Mouse (Mus musculus): Measurements from ENCODE around the gene Notch2. TPM values are rescaled to one million over a fixed set of nuclear protein-coding genes. Genes with fewer than 3 reads are reported as not detected.

Notch2 gene
- 43.0 and 48.7 TPM in 2 replicates for polyA plus RNA-seq (2012; rRNA removed)

GRCm38 (mm10) chr3:98013401-98014281 lies at the start of gene Notch2:
Gene Notch2 (plus strand): TSS chr3:98013527.
- under 1% methylated on average over 95 of the region's 95 CpGs for WGBS
- DNase-seq = peak; percentile 94

GRCm38 (mm10) chr3:97964878-97965353 lies 48.4 kb upstream of the Notch2 start:
- WGBS = 49% methylated on average over 14 of the region's 14 CpGs
- no peaks in the 10 kb centered on the region; the same call in 1 of the 2 replicates for H3K4me1 ChIP-seq (ENCODE audit: control insufficient read depth, insufficient read depth, low read length)
- DNase-seq = no peak
- TF ChIP-seq POLR2A (IDR thresholded peaks at IDR 0.05; ENCODE audit: borderline replicate concordance, extremely low read depth, low read depth, low read length) = no peak
- TF ChIP-seq CTCF (IDR thresholded peaks at IDR 0.05; ENCODE audit: insufficient read depth, low read length) = no peak
- no peak overlapping the region for H3K4me3 ChIP-seq (replicated peaks; ENCODE audit: extremely low read depth, low read depth, low read length)

More at GRCm38 (mm10) chr3:98013401-98014281, at the start of gene Notch2:
- peak within 1 kb of the TSS; percentile 89 for H3K4me3 ChIP-seq (replicated peaks; ENCODE audit: extremely low read depth, low read depth, low read length)
- TF ChIP-seq POLR2A (IDR thresholded peaks at IDR 0.05; ENCODE audit: borderline replicate concordance, extremely low read depth, low read depth, low read length) (peak; percentile 77), CTCF (IDR thresholded peaks at IDR 0.05; ENCODE audit: insufficient read depth, low read length) (no peak)
- H3K4me1 ChIP-seq (ENCODE audit: control insufficient read depth, insufficient read depth, low read length) = peaks cover 16% of the 10 kb centered on the region; the same call in 1 of the 2 replicates

- WGBS = 49% methylated on average over 2 of the region's 2 CpGs
- TF ChIP-seq CTCF (IDR thresholded peaks at IDR 0.05; ENCODE audit: insufficient read depth, low read length) (no peak), POLR2A (IDR thresholded peaks at IDR 0.05; ENCODE audit: borderline replicate concordance, extremely low read depth, low read depth, low read length) (no peak)
- peaks cover 7% of the 10 kb centered on the region for H3K4me1 ChIP-seq (ENCODE audit: control insufficient read depth, insufficient read depth, low read length)
- H3K4me3 ChIP-seq (replicated peaks; ENCODE audit: extremely low read depth, low read depth, low read length) = no peak overlapping the region
- DNase-seq = no peak
Observed at GRCm38 (mm10) chr3:97967627-97968026, 45.7 kb upstream of the Notch2 start.

- WGBS = 64% methylated on average over 2 of the region's 2 CpGs
- TF ChIP-seq CTCF (IDR thresholded peaks at IDR 0.05; ENCODE audit: insufficient read depth, low read length) (no peak), POLR2A (IDR thresholded peaks at IDR 0.05; ENCODE audit: borderline replicate concordance, extremely low read depth, low read depth, low read length) (no peak)
- Histone ChIP-seq H3K4me3 (replicated peaks; ENCODE audit: extremely low read depth, low read depth, low read length) (no peak overlapping the region), H3K4me1 (ENCODE audit: control insufficient read depth, insufficient read depth, low read length) (peaks cover 10% of the 10 kb centered on the region)
- no peak for DNase-seq
Observed at GRCm38 (mm10) chr3:97968191-97968590, 45.1 kb upstream of the Notch2 start.

- Histone ChIP-seq H3K4me1 (ENCODE audit: control insufficient read depth, insufficient read depth, low read length) (peaks cover 10% of the 10 kb centered on the region), H3K4me3 (replicated peaks; ENCODE audit: extremely low read depth, low read depth, low read length) (no peak overlapping the region)
- WGBS = 55% methylated on average over 1 of the region's 1 CpGs
- TF ChIP-seq CTCF (IDR thresholded peaks at IDR 0.05; ENCODE audit: insufficient read depth, low read length) (no peak), POLR2A (IDR thresholded peaks at IDR 0.05; ENCODE audit: borderline replicate concordance, extremely low read depth, low read depth, low read length) (no peak)
- no peak for DNase-seq
Observed at GRCm38 (mm10) chr3:97969019-97969418, 44.3 kb upstream of the Notch2 start.

GRCm38 (mm10) chr3:97971117-97971516 lies 42.2 kb upstream of the Notch2 start:
- Histone ChIP-seq H3K4me3 (replicated peaks; ENCODE audit: extremely low read depth, low read depth, low read length) (no peak overlapping the region), H3K4me1 (ENCODE audit: control insufficient read depth, insufficient read depth, low read length) (peaks cover 10% of the 10 kb centered on the region)
- DNase-seq = no peak
- TF ChIP-seq CTCF (IDR thresholded peaks at IDR 0.05; ENCODE audit: insufficient read depth, low read length) (no peak), POLR2A (IDR thresholded peaks at IDR 0.05; ENCODE audit: borderline replicate concordance, extremely low read depth, low read depth, low read length) (no peak)
- 27% methylated on average over 7 of the region's 7 CpGs for WGBS

GRCm38 (mm10) chr3:97972200-97972599 lies 41.1 kb upstream of the Notch2 start:
- Histone ChIP-seq H3K4me3 (replicated peaks; ENCODE audit: extremely low read depth, low read depth, low read length) (no peak overlapping the region), H3K4me1 (ENCODE audit: control insufficient read depth, insufficient read depth, low read length) (peaks cover 12% of the 10 kb centered on the region)
- 40% methylated on average over 5 of the region's 5 CpGs for WGBS
- TF ChIP-seq CTCF (IDR thresholded peaks at IDR 0.05; ENCODE audit: insufficient read depth, low read length) (no peak), POLR2A (IDR thresholded peaks at IDR 0.05; ENCODE audit: borderline replicate concordance, extremely low read depth, low read depth, low read length) (peak; percentile 28; the same call in 1 of the 2 replicates)
- no peak for DNase-seq

- 44% methylated on average over 4 of the region's 4 CpGs for WGBS
- TF ChIP-seq POLR2A (IDR thresholded peaks at IDR 0.05; ENCODE audit: borderline replicate concordance, extremely low read depth, low read depth, low read length) (no peak), CTCF (IDR thresholded peaks at IDR 0.05; ENCODE audit: insufficient read depth, low read length) (no peak)
- Histone ChIP-seq H3K4me1 (ENCODE audit: control insufficient read depth, insufficient read depth, low read length) (peaks cover 12% of the 10 kb centered on the region), H3K4me3 (replicated peaks; ENCODE audit: extremely low read depth, low read depth, low read length) (no peak overlapping the region)
- no peak for DNase-seq
Observed at GRCm38 (mm10) chr3:97972707-97973106, 40.6 kb upstream of the Notch2 start.

GRCm38 (mm10) chr3:97973306-97973705 lies 40.0 kb upstream of the Notch2 start:
- Histone ChIP-seq H3K4me3 (replicated peaks; ENCODE audit: extremely low read depth, low read depth, low read length) (no peak overlapping the region), H3K4me1 (ENCODE audit: control insufficient read depth, insufficient read depth, low read length) (peaks cover 12% of the 10 kb centered on the region)
- TF ChIP-seq CTCF (IDR thresholded peaks at IDR 0.05; ENCODE audit: insufficient read depth, low read length) (no peak), POLR2A (IDR thresholded peaks at IDR 0.05; ENCODE audit: borderline replicate concordance, extremely low read depth, low read depth, low read length) (no peak)
- DNase-seq = no peak
- 38% methylated on average over 2 of the region's 2 CpGs for WGBS
